Mouse (Mus musculus) hindbrain, embryonic 12.5 days (tissue): ENCODE results near the gene Ppp4c. TPM values are rescaled to one million over a fixed set of nuclear protein-coding genes. Genes with fewer than 3 reads are reported as not detected.

Experiments used
- ATAC-seq: fragments of 200-750 bp; cut with Nextera tagmentation; 2 replicates; pipeline ENCODE4 v1.8.0; 2017; ENCODE audit warnings: moderate TSS enrichment; ENCODE audit not compliant: low FRiP score
- H3K27ac ChIP-seq: fragments of 300-500 bp; sonication (generic); 2 replicates; pipeline ENCODE4 v1.5.1; 2016; ENCODE audit warnings: mild to moderate bottlenecking
- H3K27me3 ChIP-seq: fragments of 300-500 bp; sonication (generic); 2 replicates; pipeline ENCODE4 v1.6.1; 2016; ENCODE audit warnings: mild to moderate bottlenecking
- H3K36me3 ChIP-seq: fragments of 300-500 bp; sonication (generic); 2 replicates; pipeline ENCODE4 v1.6.1; 2016; ENCODE audit warnings: mild to moderate bottlenecking
- H3K4me1 ChIP-seq: fragments of 300-500 bp; sonication (generic); 2 replicates; pipeline ENCODE4 v1.6.1; 2016
- H3K4me2 ChIP-seq: fragments of 300-500 bp; sonication (generic); replicated peaks from 2 replicates; pipeline ENCODE4 v1.6.1; 2016; ENCODE audit warnings: mild to moderate bottlenecking
- H3K4me3 ChIP-seq: fragments of 300-500 bp; sonication (generic); 2 replicates; pipeline ENCODE4 v1.5.1; 2016; ENCODE audit warnings: mild to moderate bottlenecking
- H3K9ac ChIP-seq: fragments of 300-500 bp; sonication (generic); 2 replicates; pipeline ENCODE4 v1.6.1; 2016; ENCODE audit warnings: mild to moderate bottlenecking, moderate library complexity
- H3K9me3 ChIP-seq: fragments of 300-500 bp; sonication (generic); replicated peaks from 2 replicates; pipeline ENCODE4 v1.6.1; 2016; ENCODE audit warnings: mild to moderate bottlenecking
- WGBS: fragments of 180-500 bp; shearing (Covaris S2); methylation state at CpG from one replicate; pipeline ENCODE4 v1.1.7; 2016; 5-methylcytosine and 5-hydroxymethylcytosine counted together
- polyA plus RNA-seq: library from polyadenylated mRNA; unstranded; fragments of >200 nt; fragmentation: Nextera tagmentation; extraction: Ambion mirVana; gene quantifications from 2 replicates; pipeline ENCODE4 v1.2.1, GENCODE M21; 2016

Ppp4c gene
- polyA plus RNA-seq, 1 experiment from 2014 or later = 294 TPM

GRCm38 (mm10) chr7:126817595-126817994 is 25.3 kb upstream of the Ppp4c start:
- Histone ChIP-seq H3K27me3 (peaks cover 5% of the 10 kb centered on the region; the same call in 1 of the 2 replicates), H3K27ac (no peak overlapping the region), H3K4me1 (peaks cover 7% of the 10 kb centered on the region), H3K4me2 (no peak overlapping the region), H3K36me3 (no peaks in the 10 kb centered on the region), H3K9me3 (no peaks in the 10 kb centered on the region), H3K4me3 (no peak overlapping the region), H3K9ac (no peak overlapping the region)
- no peak for ATAC-seq
- 90% methylated on average over 7 of the region's 7 CpGs for WGBS

GRCm38 (mm10) chr7:126816494-126816893 is 24.2 kb upstream of the Ppp4c start:
- Histone ChIP-seq H3K4me2 (no peak overlapping the region), H3K4me1 (no peaks in the 10 kb centered on the region), H3K27ac (no peak overlapping the region), H3K36me3 (no peaks in the 10 kb centered on the region), H3K9me3 (no peaks in the 10 kb centered on the region), H3K9ac (no peak overlapping the region), H3K27me3 (no peaks in the 10 kb centered on the region), H3K4me3 (no peak overlapping the region)
- no peak for ATAC-seq
- WGBS = 88% methylated on average over 8 of the region's 8 CpGs

- Histone ChIP-seq H3K4me2 (no peak overlapping the region), H3K36me3 (no peaks in the 10 kb centered on the region), H3K9ac (no peak overlapping the region), H3K27ac (no peak overlapping the region), H3K4me1 (no peaks in the 10 kb centered on the region), H3K9me3 (no peaks in the 10 kb centered on the region), H3K27me3 (no peaks in the 10 kb centered on the region), H3K4me3 (no peak overlapping the region)
- 52% methylated on average over 8 of the region's 8 CpGs for WGBS
- no peak for ATAC-seq
These were observed 23.5 kb upstream of the Ppp4c start for GRCm38 (mm10) chr7:126815726-126816222.

GRCm38 (mm10) chr7:126809723-126810369 is 17.6 kb upstream of the Ppp4c start:
- no peak overlapping the region for H3K27ac ChIP-seq
- peak overlapping the region; percentile 83; the same call in 1 of the 2 replicates for H3K9ac ChIP-seq
- 0 out of 2 replicates have a peak overlapping the region, but pooled peaks have one; percentile 91 for H3K4me2 ChIP-seq
- 59% methylated on average over 5 of the region's 5 CpGs for WGBS
- no peaks in the 10 kb centered on the region for H3K27me3 ChIP-seq
- no peak for ATAC-seq
- H3K36me3 ChIP-seq = no peaks in the 10 kb centered on the region
- H3K9me3 ChIP-seq = no peaks in the 10 kb centered on the region
- H3K4me1 ChIP-seq = peaks cover 17% of the 10 kb centered on the region
- H3K4me3 ChIP-seq = no peak overlapping the region

GRCm38 (mm10) chr7:126808703-126809455 is 16.6 kb upstream of the Ppp4c start:
- Histone ChIP-seq H3K27me3 (no peaks in the 10 kb centered on the region), H3K4me3 (peak overlapping the region; percentile 64), H3K36me3 (peaks cover 4% of the 10 kb centered on the region; the same call in 1 of the 2 replicates), H3K9ac (peak overlapping the region; percentile 83), H3K9me3 (no peaks in the 10 kb centered on the region), H3K4me1 (peaks cover 17% of the 10 kb centered on the region), H3K4me2 (peak overlapping the region; percentile 91), H3K27ac (peak overlapping the region; percentile 77)
- ATAC-seq = peak; percentile 90
- under 1% methylated on average over 43 of the region's 43 CpGs for WGBS

- Histone ChIP-seq H3K4me3 (peak overlapping the region; percentile 64; the same call in 1 of the 2 replicates), H3K9me3 (no peaks in the 10 kb centered on the region), H3K9ac (peak overlapping the region; percentile 83; the same call in 1 of the 2 replicates), H3K27ac (no peak overlapping the region), H3K27me3 (no peaks in the 10 kb centered on the region), H3K4me1 (peaks cover 17% of the 10 kb centered on the region), H3K4me2 (peak overlapping the region; percentile 91), H3K36me3 (peaks cover 10% of the 10 kb centered on the region; the same call in 1 of the 2 replicates)
- 70% methylated on average over 4 of the region's 4 CpGs for WGBS
- no peak for ATAC-seq
These were observed 15.1 kb upstream of the Ppp4c start for GRCm38 (mm10) chr7:126807405-126807804.

GRCm38 (mm10) chr7:126806956-126807355 is 14.7 kb upstream of the Ppp4c start:
- no peak overlapping the region for H3K4me3 ChIP-seq
- ATAC-seq = no peak
- no peaks in the 10 kb centered on the region for H3K9me3 ChIP-seq
- no peak overlapping the region for H3K4me2 ChIP-seq
- peaks cover 10% of the 10 kb centered on the region; the same call in 1 of the 2 replicates for H3K36me3 ChIP-seq
- H3K27ac ChIP-seq = no peak overlapping the region
- H3K27me3 ChIP-seq = no peaks in the 10 kb centered on the region
- WGBS = 82% methylated on average over 6 of the region's 6 CpGs
- peaks cover 17% of the 10 kb centered on the region for H3K4me1 ChIP-seq
- H3K9ac ChIP-seq = no peak overlapping the region

GRCm38 (mm10) chr7:126803751-126804150 is 11.5 kb upstream of the Ppp4c start:
- H3K4me2 ChIP-seq = no peak overlapping the region
- no peak overlapping the region for H3K4me3 ChIP-seq
- H3K27ac ChIP-seq = no peak overlapping the region
- no peak for ATAC-seq
- H3K9me3 ChIP-seq = no peaks in the 10 kb centered on the region
- H3K27me3 ChIP-seq = no peaks in the 10 kb centered on the region
- no peak overlapping the region for H3K9ac ChIP-seq
- H3K4me1 ChIP-seq = peaks cover 25% of the 10 kb centered on the region
- H3K36me3 ChIP-seq = peaks cover 10% of the 10 kb centered on the region; the same call in 1 of the 2 replicates

- Histone ChIP-seq H3K36me3 (peaks cover 10% of the 10 kb centered on the region; the same call in 1 of the 2 replicates), H3K4me1 (peaks cover 22% of the 10 kb centered on the region), H3K4me3 (no peak overlapping the region), H3K27me3 (no peaks in the 10 kb centered on the region), H3K27ac (no peak overlapping the region), H3K4me2 (no peak overlapping the region), H3K9ac (no peak overlapping the region), H3K9me3 (no peaks in the 10 kb centered on the region)
- 91% methylated on average over 6 of the region's 6 CpGs for WGBS
- no peak for ATAC-seq
These were observed 10.9 kb upstream of the Ppp4c start for GRCm38 (mm10) chr7:126803181-126803580.

GRCm38 (mm10) chr7:126802134-126802889 is 10.0 kb upstream of the Ppp4c start:
- no peak overlapping the region for H3K27ac ChIP-seq
- no peak overlapping the region for H3K4me2 ChIP-seq
- H3K4me3 ChIP-seq = no peak overlapping the region
- H3K9me3 ChIP-seq = no peaks in the 10 kb centered on the region
- WGBS = 87% methylated on average over 11 of the region's 11 CpGs
- no peak overlapping the region for H3K9ac ChIP-seq
- peaks cover 23% of the 10 kb centered on the region for H3K4me1 ChIP-seq
- peaks cover 12% of the 10 kb centered on the region for H3K36me3 ChIP-seq
- ATAC-seq = no peak
- H3K27me3 ChIP-seq = no peaks in the 10 kb centered on the region

GRCm38 (mm10) chr7:126801057-126801422 is 8.7 kb upstream of the Ppp4c start:
- ATAC-seq = no peak
- Histone ChIP-seq H3K9me3 (no peaks in the 10 kb centered on the region), H3K27ac (no peak overlapping the region), H3K36me3 (peaks cover 23% of the 10 kb centered on the region), H3K27me3 (no peaks in the 10 kb centered on the region), H3K9ac (no peak overlapping the region), H3K4me2 (no peak overlapping the region), H3K4me1 (peaks cover 35% of the 10 kb centered on the region), H3K4me3 (no peak overlapping the region)
- 95% methylated on average over 16 of the region's 16 CpGs for WGBS
